Mouse (Mus musculus): ENCODE measurements around the gene Agbl4.
"Not testable (repeated sequence)": the region's sequence is repeated elsewhere in the genome, so short reads cannot be mapped to it uniquely, and the experiment has no call there.

Gene Agbl4

GRCm38 (mm10) chr4:110916565-110916964 is 519.1 kb downstream of the Agbl4 start:
- no peak for DNase-seq (ENCODE audit: low spot score in 2 of 2)

GRCm38 (mm10) chr4:110921013-110921412 is 523.6 kb downstream of the Agbl4 start:
- no peak for DNase-seq (ENCODE audit: low spot score in 2 of 2)

GRCm38 (mm10) chr4:111001641-111002040 is 604.2 kb downstream of the Agbl4 start:
- no peak for DNase-seq (ENCODE audit: low spot score in 2 of 2)

- no peak for DNase-seq (ENCODE audit: low spot score in 2 of 2)
These were observed 607.4 kb downstream of the Agbl4 start for GRCm38 (mm10) chr4:111004719-111005479.

- DNase-seq (ENCODE audit: low spot score in 2 of 2), result no peak
These were observed 621.9 kb downstream of the Agbl4 start for GRCm38 (mm10) chr4:111019376-111019775.

GRCm38 (mm10) chr4:111067330-111067729 is 669.9 kb downstream of the Agbl4 start:
- no peak for DNase-seq (ENCODE audit: low spot score in 2 of 2)

DNA sequence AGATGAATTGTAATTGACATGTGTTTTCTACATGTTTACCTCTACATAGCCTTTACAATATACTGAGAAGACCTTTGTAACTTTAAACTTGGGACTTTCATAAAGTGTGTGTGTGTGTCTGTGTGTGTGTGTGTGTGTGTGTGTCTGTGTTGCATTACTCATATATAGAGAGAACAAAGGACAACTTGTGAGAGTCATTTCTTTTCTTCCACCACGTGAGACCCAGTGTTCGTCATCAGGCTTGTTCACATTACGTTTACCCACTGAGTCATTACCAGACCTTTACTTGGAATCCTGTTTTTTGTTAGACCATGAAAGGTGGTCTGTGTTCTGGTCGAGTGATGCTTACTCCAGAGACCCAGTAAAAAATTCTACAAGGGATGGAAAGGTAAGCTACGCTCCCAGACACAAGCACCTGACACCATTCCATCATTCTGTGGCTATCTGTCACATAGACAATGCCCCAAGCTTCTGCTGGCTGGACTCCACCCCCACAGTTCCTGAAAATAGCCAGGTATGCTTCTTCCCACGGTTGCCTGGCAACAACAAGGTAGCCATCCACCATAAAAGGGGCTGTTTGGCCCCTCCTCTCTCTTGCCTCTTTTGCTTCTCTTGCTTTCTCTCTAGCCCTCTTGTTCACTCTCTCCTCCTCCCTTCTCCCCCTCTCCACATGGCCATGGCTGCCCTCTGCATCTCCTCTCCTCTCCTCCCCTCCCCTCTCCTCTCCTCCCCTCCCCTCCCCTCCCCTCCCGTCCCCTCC is 676.5 kb downstream of the Agbl4 start:
- DNase-seq (ENCODE audit: low spot score in 2 of 2), result no peak

- DNase-seq (ENCODE audit: low spot score in 2 of 2), result no peak
These were observed 677.3 kb downstream of the Agbl4 start for GRCm38 (mm10) chr4:111074701-111075154.

GRCm38 (mm10) chr4:111077810-111078209 is 680.3 kb downstream of the Agbl4 start:
- no peak for DNase-seq (ENCODE audit: low spot score in 2 of 2)

DNA sequence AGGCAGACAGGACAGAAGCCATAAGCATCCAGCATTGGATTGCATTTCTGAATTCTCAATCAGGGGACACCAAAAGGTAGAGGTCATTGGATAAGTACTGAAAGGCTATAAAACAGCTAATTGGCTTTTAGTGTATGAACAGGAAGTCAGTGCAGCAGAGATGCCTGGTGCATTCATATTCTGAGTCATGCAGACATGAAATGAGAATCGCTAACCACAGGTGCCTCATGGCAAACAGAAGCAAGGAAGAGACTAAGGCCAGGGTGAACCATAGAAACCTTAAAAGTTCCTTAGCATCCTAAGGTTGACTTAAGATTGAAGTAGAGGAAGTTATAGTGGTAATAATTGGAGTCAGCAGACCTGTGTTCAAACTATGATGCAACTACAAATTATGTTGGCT is 687.9 kb downstream of the Agbl4 start:
- no peak for DNase-seq (ENCODE audit: low spot score in 2 of 2)

GRCm38 (mm10) chr4:111136217-111137147 is 739.0 kb downstream of the Agbl4 start:
- DNase-seq (ENCODE audit: low spot score in 2 of 2), result no peak

GRCm38 (mm10) chr4:111147748-111148147 is 750.3 kb downstream of the Agbl4 start:
- no peak for DNase-seq (ENCODE audit: low spot score in 2 of 2)

GRCm38 (mm10) chr4:111155859-111156258 is 758.4 kb downstream of the Agbl4 start:
- no peak for DNase-seq (ENCODE audit: low spot score in 2 of 2)

DNA sequence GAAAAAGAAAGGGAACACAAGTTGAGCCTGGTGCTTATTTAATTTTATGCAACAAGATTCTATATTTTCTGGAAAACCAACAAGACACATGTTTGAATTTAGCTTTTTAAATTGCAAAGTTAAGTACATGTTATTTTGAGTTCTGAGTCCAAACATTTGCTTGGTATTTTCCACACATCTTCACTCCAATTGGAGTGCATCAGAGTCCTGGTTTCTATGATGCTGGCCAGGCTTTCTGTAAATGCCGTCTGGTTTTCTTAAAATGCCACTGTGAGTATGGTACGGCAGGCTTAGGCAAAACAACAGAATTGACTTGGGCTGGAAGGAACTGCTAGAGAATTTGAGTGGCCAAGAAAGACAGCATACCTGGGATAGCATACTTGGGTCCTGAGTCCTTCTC is 784.0 kb downstream of the Agbl4 start:
- DNase-seq (ENCODE audit: low spot score in 2 of 2), result no peak

DNA sequence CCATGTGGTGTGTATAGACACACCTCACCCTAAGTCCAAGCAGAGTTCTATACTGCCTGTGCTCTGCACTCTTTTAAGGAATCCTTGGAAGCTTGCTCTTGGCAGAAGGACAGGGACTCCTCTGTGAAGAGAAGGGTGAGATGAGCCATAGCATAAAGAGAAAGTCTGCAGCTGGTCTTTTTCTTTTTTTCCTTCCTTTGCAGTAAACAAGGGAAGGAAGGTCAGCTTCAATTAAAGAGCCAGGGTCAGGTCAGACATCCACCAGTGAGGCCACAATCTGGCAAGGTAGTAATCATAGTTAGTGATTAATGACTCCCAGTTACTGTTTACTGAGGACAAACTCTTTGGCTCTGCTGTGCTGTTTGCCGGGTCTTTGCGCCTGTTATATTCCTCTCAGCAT is 802.6 kb downstream of the Agbl4 start:
- no peak for DNase-seq (ENCODE audit: low spot score in 2 of 2)

DNA sequence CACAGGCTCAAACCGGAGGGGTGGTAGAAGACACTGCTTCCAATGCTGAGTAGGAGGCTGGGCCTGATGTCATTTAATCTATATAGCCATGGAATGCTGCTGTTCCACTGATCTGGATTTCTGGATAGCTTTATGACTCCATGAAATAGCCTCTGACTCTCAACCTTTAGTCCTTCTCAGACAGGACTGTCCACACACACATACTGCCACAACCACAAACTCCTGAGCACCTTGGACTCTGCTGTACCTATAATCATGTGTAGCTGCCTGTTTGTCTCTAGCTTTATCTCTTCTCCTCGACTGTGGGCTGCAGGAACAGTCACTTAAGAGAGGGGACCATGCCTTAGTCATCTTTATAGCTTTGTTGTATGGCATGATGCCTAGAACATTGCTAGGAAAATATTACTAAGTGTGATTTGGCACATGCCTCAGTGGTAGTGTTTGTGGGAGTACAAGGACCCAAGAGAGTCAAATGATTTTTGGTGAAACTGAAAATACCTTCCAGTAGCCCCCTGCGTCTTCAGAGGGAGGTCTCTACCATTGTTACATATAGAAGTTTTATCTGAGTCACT is 817.8 kb downstream of the Agbl4 start:
- no peak for DNase-seq (ENCODE audit: low spot score in 2 of 2)

- not testable (repeated sequence) for DNase-seq (ENCODE audit: low spot score in 2 of 2)
These were observed 821.6 kb downstream of the Agbl4 start for GRCm38 (mm10) chr4:111219030-111219429.

DNA sequence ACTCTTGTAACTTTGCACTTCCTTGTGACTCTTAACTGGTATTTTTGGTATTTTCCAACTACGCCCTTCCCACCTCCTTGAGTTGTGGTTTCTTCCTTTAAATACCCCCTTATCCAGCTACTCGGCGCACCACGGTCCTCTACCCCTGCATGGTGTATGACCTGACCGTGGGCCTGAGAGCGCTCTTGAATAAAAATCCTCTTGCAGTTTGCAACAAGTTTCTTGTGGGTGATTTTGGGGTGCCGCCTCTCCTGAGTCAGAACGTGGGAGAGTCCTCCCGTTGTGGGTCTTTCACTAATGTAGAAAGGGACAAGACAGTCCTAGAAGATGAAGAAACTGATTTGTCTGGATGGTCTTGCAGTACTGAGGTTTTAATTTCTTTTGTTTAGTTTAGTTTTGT is 822.1 kb downstream of the Agbl4 start:
- DNase-seq (ENCODE audit: low spot score in 2 of 2), result not testable (repeated sequence)

DNA sequence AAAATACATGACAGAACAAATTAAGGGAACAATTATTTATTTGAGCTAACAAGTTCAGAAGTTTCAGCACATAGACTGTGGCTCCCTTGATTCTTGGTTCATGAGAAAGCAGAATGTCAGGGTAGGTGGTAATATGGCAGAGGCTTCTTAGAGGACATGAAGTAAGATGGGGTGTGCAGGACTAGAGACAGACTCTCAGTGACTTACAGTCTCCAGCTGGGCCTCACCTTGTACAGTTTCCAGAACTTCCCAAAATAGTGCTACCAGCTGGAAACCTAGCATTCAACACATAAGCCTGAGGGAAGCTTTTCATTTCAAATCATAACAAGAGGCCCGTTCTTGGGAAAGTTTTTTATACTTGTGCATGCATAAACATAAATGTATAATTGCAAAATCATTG is 836.4 kb downstream of the Agbl4 start:
- no peak for DNase-seq (ENCODE audit: low spot score in 2 of 2)

DNA sequence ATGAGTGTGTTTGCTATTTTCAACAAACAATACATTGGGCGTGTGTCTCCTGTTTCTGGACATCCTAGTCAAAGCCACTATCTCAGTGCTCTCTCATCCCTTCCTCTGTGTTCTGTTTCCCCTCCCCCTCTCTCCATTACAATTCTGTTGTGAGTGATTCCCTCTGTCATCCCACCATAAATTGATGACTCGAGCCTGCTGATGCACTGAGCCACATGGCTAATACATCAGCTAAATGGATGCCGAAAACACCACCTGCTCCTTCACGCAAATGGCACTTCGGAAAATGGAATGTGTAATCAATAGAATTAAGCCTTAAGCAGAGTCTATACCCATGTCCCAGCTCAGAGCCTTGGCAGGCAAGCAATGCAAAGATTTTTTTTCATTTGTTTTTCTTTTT is 854.5 kb downstream of the Agbl4 start:
- no peak for DNase-seq (ENCODE audit: low spot score in 2 of 2)

- DNase-seq (ENCODE audit: low spot score in 2 of 2), result no peak
These were observed 858.0 kb downstream of the Agbl4 start for GRCm38 (mm10) chr4:111255499-111255898.

- no peak for DNase-seq (ENCODE audit: low spot score in 2 of 2)
These were observed 859.5 kb downstream of the Agbl4 start for GRCm38 (mm10) chr4:111256931-111257330.
